Mouse (Mus musculus): ENCODE measurements around the gene Vegfb. TPM values are rescaled to one million over a fixed set of nuclear protein-coding genes. Genes with fewer than 3 reads are reported as not detected.

Gene Vegfb
- total RNA-seq (2015) (7.8 and 8.0 TPM in 2 replicates), total RNA-seq (2017) (2.4 and 2.8 TPM in 2 replicates)

DNA sequence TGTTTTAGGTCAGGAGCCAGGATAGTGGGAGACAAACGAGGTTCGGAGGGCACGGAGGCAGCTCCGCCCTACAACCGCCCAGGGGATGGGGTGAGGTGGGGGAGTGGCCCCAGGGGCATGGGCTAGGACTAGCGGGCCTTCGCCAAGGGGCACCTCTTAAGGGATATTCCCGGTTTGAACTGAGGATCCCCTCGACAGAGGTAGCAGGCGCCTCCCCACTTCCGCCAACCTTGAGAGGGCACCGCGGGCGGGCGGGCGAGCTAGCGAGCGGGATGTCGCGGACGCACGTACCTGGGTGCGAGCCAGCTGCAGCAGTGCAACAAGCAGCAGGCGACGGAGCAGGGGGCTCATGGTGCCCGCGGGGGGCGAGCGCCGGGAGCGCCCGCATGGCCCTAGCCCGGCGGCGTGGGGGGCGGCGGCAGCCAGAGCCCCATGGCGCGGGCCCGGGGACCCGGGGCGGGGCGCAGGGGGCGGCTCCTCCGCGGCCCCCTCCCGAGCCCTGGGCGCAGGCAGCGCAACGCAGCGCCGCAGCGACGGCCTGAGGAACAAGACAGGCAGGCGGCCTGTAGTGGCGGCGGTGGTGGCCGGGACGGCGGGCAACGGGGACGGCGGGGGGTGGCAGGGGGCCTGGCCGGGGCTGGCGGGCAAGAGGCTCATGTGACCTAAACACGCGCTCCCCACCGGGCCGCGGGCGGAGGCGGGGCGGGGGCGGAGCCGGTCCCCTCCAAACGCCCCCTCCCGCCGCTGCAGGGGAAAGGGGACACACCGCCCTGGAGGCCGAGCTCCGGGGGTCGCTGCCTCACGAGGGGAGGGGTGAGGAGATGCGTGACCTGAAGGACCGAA is at the start of gene Vegfb:
Vegfb (minus strand) TSS at position 591 of the 843 bp plus-strand sequence.
- ATAC-seq (ENCODE audit: poor library complexity, severe bottlenecking): peak; percentile 55

DNA sequence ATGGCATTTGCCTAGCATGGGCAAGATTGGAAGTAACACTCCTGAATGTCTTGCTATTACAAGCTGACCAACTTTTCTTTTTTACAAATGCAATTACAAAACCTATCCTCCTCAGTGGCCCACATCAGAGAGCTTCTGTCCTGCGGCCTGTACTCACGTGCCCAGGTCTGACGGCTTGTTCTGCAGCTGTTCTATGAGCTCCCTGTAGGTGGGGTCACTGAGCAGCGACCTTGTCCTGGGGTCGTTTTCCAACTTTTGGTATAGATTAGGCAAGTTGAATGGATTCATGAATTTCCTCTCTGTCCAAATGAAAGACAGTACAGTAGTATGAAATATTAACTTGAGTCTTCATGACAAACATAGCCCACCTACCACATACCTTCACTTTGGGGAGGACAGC is 46.6 kb upstream of the Vegfb start:
- ATAC-seq (ENCODE audit: poor library complexity, severe bottlenecking): no peak

DNA sequence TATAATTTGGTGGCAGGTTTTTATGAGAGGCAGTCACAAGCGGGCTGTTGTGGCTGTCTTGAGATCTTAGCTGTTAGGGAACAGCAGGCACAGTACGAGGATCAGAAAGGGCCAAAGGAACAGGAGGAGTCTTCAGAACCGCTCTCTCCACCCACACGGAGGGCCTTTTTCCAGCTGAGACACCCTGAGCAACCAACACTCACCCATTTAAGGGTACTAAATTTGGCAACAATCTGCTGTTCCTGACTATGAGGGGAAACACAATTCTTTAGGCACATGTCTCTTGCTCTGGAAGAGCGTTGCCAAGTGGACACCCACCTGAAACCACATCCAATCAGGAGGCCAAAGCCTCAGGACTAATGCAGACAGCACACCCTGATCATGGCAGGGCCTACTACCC is 42.1 kb upstream of the Vegfb start:
- no peak for ATAC-seq (ENCODE audit: poor library complexity, severe bottlenecking)

DNA sequence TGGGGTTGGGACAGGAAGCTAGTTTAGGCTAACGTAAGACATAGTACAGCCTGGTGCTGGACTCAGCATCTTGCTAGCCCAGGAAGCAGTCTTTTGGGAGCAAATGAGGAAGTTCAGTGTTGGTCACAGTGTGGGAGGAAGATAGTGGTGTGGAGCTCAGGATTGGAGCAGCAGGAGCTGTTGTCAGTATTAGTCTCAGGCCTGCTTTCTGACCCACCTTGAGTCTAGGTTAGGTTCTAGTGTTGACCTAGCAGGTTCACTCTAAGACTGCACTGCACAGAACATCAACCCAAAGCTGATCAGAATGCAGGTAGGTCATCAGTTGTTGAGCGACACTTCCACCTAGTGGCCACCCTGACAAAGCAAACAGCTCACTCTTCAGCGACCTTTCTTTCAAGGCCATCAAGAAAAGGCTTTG is 32.8 kb upstream of the Vegfb start:
- ATAC-seq (ENCODE audit: poor library complexity, severe bottlenecking): peak; percentile 50

DNA sequence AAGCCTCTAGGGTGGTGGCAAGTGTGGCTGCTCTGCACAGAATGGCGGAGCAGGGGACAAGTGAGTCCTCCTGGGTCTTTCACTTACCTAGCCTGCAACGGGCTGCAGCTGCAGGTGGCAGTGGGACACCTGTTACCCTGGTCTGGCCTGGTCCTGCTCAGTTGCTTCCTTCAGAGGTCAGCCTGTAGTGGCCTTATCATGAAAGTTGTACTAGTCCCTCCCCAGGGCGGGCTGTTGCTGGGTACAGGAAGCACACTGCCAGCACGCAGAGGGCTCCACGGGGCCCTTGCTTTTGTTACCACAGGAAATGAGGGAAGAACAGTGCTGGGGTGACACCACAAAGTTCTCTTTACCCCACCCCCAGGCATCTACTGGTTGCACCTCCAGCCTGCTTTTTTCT is 31.7 kb upstream of the Vegfb start, which contains the start of gene Fermt3:
Fermt3 (minus strand) TSS at position 279 of the 400 bp plus-strand sequence.
- ATAC-seq (ENCODE audit: poor library complexity, severe bottlenecking): peak; percentile 80

DNA sequence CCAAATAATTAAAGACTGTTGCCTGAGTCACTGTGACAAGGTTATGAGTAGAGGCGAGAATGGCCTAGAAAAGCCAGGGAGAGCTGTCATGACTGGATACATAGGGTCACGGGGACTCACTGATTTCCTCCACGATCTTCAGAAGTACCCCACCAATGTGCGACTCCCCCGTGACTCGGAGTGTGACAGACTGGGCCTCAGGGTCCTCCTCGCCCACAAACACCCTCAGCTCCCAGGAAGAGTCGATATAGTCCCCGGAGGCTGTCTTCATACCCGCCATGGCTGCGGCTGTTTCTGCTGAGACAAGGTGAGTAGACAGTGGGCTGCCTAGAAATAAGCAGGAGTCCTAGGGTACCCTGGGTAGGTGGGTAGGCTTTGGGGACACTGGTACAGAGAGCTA is 31.1 kb upstream of the Vegfb start:
- ATAC-seq (ENCODE audit: poor library complexity, severe bottlenecking): peak; percentile 21

DNA sequence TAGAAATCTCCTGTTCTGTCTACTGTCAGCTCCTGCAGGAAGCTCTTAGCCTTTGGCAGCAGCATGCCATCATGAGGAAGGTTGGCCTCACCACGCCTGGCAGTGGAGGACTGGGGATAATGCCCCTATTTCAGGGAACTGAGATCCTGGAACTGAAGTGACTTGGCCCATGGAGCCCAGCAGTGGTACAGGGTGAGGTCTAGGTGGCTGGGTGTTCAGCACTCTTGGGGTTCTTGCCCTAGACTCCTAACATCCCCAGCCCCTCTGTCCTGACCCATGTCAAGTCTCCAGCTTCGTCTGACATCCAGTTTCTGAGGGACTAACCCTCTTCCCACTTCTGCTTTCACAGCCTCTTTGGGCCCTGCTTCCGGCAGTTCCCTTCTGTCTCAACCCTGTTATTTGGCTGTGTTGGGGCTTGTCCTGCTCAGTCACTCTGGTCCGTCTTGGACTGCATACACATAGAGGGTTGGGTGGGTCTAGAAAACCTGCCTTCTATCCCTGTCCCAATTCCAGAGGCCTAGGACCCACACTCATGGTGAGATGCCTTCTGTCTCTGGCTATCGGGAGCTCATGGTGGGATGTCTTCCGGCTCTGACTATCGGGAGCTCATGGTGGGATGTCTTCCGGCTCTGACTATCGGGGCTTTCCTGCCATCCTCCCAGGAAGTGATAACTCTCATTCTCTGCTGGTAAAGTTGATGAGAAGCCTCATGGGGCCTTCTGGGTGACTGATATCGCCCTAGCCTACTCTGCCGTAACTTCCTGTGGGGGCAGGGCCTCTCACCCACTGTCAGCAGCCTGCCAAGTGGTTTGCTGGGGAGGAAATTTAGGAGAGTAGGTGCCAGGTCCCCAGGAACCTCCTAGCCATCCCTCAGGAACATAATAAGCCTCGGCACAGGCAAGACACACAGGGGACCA is 30.3 kb upstream of the Vegfb start:
- peak; percentile 52 for ATAC-seq (ENCODE audit: poor library complexity, severe bottlenecking)

DNA sequence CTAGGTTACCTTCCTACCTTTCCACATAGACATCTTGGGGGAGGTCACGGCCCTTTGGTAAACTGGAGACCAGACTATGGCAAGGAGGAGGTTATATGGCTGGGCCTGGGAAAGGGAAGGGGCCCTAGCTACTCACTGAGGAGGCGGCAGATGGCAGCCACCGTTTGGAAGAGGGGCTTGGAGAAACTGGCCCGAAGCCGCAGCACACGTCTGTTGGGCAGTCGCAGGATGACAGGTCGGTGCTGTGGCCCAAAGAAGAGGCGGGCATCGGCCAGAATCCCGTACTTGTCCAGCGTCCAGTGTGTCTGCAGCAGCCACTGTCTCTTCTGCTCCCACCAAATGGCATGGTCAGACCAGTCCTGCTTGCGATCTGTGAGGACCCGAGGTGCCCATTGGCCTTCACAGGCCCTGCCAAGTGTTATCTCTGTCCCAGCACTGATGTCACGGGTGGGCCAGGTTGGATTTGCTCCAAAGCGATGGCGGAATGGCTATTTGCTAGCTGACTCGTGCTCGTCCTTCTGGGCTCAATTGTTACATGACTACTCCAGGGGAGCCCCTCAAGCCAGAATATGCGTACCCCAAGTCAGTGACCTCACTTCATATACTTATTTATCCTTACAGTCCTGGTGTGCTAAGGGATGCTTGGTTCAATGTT is 27.2 kb upstream of the Vegfb start:
- no peak for ATAC-seq (ENCODE audit: poor library complexity, severe bottlenecking)

DNA sequence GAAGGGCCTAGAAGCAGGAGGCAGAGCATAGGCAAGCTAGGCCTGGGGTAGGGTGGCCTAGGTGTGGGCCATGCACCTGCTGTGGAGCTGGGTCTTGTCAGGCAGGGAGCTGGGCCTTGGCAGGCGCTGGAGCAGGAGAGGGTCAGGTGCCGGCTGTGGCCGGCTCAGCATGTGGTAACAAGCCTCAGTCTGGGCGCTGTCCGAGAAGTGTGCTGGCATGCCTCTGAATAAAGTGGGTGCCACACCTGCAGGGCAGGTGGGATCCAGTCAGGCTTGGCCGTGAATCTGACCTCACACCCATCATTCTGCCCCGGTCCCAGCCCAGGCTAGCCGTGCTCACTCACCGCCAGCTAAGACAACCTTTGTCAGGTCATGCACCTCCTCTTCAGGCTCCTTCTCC is 26.5 kb upstream of the Vegfb start:
- ATAC-seq (ENCODE audit: poor library complexity, severe bottlenecking): no peak

DNA sequence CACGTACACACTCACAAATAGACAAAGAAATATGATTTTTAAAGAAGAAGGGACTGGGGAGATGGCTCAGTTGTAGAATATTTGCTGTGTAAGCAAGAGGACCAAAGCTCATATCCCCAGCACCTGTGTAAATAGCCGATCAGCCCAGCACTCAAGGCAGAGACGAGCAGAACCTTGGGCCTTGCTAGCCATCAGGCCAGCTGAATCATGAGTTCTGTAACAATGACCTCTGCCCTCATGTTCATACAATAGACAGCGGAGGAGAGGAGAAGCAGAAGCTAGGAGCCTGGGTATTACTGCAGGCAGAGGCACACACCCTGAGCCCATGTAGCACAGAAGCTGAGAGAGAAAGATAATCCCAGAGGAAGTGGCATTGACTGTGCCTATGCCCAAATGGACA is 25.0 kb upstream of the Vegfb start:
- ATAC-seq (ENCODE audit: poor library complexity, severe bottlenecking): no peak

DNA sequence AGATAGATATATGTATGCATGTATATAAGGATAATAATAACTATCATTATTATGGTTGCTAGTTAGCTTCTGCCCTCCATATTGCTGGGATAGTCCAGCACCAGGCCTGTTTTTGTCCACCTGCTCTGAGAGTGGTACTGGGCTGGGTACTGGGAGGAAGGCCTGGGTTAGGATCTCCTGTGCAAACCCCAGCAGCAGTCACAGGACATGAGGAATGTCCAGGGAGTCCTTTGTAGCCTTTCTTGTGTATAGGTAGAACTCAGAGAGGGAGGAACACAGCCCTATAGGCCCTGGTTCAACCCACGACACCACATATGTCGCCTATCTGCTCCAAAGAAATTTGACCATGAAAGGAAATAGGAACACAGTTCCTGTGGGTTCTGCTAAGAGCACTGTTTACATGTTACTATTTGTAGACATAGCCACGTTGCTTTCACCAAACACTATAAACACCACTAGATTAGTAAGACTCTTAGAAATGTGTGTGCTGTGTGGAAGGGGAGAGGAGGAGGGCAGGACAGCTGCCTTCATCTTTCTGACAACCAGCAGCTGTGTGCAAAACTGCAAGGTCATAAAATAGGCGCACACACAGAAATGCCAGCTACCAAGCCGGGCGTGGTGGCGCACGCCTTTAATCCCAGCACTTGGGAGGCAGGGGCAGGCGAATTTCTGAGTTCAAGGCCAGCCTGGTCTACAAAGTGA is 19.6 kb upstream of the Vegfb start:
- no peak for ATAC-seq (ENCODE audit: poor library complexity, severe bottlenecking)

DNA sequence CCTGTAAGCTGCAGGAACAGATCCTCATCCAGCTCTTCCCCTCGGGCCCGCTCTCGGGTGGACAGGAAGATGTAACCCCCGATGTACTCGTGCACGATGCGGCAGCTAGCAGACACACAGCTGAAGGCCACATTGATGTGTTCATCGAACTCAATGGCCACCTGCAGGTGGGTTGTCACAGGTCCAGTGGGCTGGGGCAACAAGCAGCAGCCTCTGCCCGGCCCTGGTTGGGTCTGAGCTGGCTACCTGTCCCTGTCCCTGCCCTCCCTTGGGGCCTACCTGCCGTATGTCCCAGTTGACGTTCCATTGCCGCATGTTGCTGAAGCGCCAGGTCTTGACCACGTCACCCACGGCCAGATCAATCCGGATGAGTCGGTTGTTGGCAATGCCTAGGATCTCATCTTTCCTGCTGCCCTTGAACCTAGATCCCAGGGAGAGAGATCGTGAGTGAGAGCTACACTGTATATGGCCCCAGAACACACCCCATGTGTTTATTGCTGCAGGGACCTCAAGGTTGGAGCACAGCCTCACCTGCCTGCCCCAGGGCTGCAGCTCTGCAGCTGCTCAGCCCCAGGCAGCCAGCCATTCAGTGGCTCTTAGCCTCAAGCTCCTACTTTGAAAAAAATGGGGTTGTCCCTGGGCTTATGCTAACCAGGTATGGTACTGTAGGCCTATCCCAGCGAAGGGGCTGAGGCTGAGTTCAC is 12.1 kb upstream of the Vegfb start:
- ATAC-seq (ENCODE audit: poor library complexity, severe bottlenecking): no peak

DNA sequence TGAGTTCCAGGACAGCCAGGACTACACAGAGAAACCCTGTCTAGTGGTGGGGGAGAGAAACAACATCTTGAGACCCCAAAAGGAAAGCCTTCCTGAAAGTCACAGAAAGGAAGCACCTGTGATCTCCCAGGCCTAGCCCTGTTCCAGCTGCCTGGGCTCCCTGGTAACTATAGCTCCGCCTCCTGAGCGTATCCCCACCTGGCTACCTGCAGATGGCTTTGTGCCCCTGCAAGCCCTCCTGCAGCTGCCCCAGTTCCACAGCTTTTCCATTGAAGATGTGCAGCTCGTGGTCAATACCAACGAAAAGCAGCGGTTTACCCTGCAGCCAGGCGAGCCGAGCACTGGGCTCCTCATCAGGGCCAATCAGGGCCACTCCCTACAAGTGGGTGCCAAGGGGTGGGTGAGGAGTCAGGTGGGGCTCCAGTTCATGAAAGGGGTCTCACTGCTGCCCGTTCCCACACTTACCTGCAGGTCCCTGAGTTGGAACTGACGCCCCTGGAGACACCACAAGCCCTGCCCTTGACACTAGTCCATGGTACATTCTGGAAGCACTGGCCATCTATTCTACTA is 10.4 kb upstream of the Vegfb start:
- no peak for ATAC-seq (ENCODE audit: poor library complexity, severe bottlenecking)

DNA sequence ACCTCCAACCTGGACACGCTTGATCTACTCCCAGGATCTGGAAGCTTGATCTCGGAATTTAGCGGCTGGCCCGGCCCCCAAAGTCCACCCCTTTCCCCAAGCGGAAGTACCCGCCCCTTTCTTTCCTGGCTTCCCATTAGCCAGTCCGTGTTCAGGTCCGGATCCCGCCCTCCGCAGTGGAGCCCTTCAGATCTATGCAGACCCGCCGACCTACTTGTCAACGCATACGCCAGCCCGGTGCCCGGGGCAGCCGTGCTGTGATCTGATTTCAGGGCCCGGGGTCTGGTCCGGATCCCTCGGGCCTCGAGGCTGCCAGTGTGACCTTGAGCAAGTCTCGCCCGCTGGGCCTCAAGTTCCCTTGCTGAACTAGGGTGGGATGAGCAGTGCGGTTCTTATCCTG is 8.6 kb upstream of the Vegfb start, which contains the start of the genes Nudt22 and Trpt1:
Nudt22 (minus strand) TSS at position 112 of the 400 bp plus-strand sequence.
Trpt1 (plus strand) TSS at position 126 of the 400 bp plus-strand sequence.
- peak; percentile 57 for ATAC-seq (ENCODE audit: poor library complexity, severe bottlenecking)

DNA sequence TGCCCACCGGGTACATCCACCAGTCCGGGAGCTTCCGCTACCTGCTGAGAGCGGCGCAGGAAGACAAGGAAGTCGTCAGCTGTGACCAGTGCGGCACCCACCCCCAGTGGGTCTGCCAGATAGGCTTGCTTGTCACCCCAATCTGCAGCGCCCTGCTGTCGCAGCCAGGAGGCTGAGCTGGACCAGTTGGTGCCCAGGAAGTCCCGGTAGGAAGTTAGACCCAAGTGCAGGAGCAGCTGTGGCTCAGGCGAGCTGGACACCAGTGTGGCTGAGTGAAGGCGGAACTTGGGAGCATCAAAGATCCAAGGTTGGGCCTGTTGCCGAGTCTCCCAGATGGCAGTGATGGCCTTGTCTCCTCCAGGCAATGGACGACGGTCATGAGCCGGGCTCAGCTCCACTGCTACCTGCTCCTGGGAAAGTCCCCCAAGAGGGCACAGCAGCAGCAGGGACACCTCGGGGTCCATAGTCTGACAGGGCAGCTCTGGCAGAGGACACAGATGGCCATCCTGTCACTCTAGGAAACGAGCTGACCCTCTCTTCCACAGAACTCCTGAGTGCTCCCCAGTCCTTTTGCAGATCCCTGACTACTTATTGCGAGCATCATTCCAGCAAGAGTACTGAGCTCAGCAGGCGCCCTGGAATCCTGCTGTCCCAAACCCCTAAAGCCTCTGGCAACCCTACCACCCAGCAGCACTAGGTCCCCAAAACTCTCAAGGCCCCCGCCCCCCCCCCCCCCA is 8.0 kb upstream of the Vegfb start:
- no peak for ATAC-seq (ENCODE audit: poor library complexity, severe bottlenecking)

DNA sequence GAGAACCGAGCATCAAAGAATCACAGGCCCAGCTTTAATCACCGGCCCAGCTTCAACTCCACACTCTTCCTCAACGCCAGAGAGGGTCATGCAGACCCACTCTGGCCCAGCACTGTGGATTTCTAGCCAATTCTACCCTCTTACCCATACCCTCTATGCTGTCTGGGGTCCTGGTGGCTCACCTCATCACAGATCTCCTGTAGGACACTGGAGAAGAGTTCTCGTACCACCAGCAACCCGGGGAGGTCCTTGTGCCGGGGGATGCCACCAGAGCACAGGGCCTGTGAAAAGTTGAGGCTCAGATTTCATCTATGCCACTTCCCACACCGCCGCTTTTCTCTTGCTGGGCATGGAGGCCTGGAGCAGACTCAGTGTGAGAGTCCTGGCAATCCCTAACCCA is 7.0 kb upstream of the Vegfb start:
- no peak for ATAC-seq (ENCODE audit: poor library complexity, severe bottlenecking)

DNA sequence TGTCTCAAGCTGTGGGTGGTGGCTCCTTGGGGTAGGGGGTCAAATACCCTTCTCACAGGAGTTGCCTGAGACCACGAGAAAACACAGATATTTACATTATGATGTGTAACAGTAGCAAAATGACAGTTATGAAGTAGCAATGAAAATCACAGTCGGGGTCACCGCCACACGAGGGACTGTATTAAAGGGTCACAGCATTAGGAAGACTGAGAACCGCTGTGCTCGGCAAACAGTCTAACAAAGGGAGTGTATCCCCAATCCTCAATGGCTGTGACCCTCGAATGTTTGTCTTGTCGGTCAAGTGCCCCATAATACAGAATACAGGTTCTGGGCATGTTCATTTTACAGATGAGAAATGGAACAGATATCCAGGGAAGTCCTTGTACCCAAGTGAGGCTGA is 6.6 kb upstream of the Vegfb start:
- no peak for ATAC-seq (ENCODE audit: poor library complexity, severe bottlenecking)

DNA sequence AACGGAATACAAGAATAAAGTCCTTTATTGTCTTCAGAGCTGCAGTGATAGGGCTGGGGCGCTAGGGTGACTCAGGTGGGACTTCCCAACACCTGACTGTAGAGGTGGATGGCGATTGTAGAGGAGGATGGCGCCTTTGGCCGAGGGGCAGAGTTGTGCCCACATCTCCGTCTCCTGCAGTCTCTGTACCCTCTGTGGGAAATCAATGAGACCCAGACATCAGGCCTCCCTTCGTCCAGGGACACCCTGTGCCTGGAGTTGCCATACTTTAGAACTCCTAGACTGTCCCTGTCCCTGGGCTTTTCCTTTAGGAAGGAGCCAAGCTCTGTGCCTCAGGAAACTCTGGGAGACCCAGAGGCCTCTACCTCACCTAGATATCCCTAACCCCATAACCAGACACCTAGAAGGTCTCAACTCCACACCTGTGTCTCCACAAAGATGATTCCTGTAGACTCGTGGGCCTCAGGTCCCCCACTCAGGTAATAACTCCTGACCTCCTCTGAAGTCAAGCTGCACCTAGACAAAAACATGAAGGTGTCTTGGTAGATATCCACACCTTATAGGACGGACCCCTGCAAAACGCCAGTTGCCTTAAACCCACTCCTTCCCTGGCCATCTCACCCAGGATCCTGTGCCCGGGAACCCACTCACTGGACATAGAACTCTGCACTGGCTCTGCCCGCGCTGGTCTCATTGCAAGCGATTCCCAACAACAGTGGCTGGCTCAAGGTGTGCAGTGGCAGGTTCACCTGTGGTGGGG is 5.7 kb upstream of the Vegfb start:
- no peak; the same call in 1 of the 2 replicates for ATAC-seq (ENCODE audit: poor library complexity, severe bottlenecking)
